Mouse (Mus musculus) liver, embryonic 11.5 days (tissue): ENCODE data around the gene Catsper4. TPM values are rescaled to one million over a fixed set of nuclear protein-coding genes. Genes with fewer than 3 reads are reported as not detected.

ENCODE experiments used
- ATAC-seq: fragments of 200-750 bp; cut with Nextera tagmentation; replicated peaks from 2 replicates; pipeline ENCODE4 v1.8.0; 2017; ENCODE audit warnings: moderate number of reproducible peaks, mild to moderate bottlenecking, moderate TSS enrichment, moderate library complexity; ENCODE audit not compliant: low FRiP score
- DNase-seq: peaks from one replicate; pipeline ENCODE4 v3.0.0-alpha.2; 2017; ENCODE audit warnings: low spot score
- H3K27ac ChIP-seq: fragments of 300-500 bp; sonication (generic); 2 replicates; pipeline ENCODE4 v1.5.1; 2014; ENCODE audit warnings: mild to moderate bottlenecking, low read depth, low read length, control low read depth
- H3K27me3 ChIP-seq: fragments of 300-500 bp; sonication (generic); replicated peaks from 2 replicates; pipeline ENCODE4 v1.6.1; 2014; ENCODE audit warnings: low read length, mixed read lengths; ENCODE audit not compliant: control insufficient read depth, insufficient read depth
- H3K36me3 ChIP-seq: fragments of 300-500 bp; sonication (generic); 2 replicates; pipeline ENCODE4 v1.6.1; 2014; ENCODE audit warnings: mild to moderate bottlenecking, low read length, moderate library complexity, mixed read lengths; ENCODE audit not compliant: control insufficient read depth, insufficient read depth
- H3K4me1 ChIP-seq: fragments of 300-500 bp; sonication (generic); replicated peaks from 2 replicates; pipeline ENCODE4 v1.6.1; 2014; ENCODE audit warnings: low read length, mixed read lengths; ENCODE audit not compliant: control insufficient read depth, insufficient read depth
- H3K4me2 ChIP-seq: fragments of 300-500 bp; sonication (generic); 2 replicates; pipeline ENCODE4 v1.6.1; 2014; ENCODE audit warnings: mild to moderate bottlenecking, control low read depth, moderate library complexity
- H3K4me3 ChIP-seq: fragments of 300-500 bp; sonication (generic); 2 replicates; pipeline ENCODE4 v1.5.1; 2014; ENCODE audit warnings: low read depth, low read length, control low read depth
- H3K9ac ChIP-seq: fragments of 300-500 bp; sonication (generic); 2 replicates; pipeline ENCODE4 v1.6.1; 2014; ENCODE audit warnings: low read depth, low read length, control low read depth
- H3K9me3 ChIP-seq: fragments of 300-500 bp; sonication (generic); 2 replicates; pipeline ENCODE4 v1.6.1; 2016; ENCODE audit warnings: low read length, inconsistent platforms, mixed read lengths; ENCODE audit not compliant: control insufficient read depth
- WGBS: fragments of 180-500 bp; shearing (Covaris S2); extraction: QIAGEN DNeasy Blood & Tissue Kit; methylation state at CpG from one replicate; pipeline ENCODE4 v1.1.7; 2014; 5-methylcytosine and 5-hydroxymethylcytosine counted together
- polyA plus RNA-seq: library from polyadenylated mRNA; unstranded; fragments of >200 nt; fragmentation: Nextera tagmentation; extraction: Ambion mirVana; gene quantifications from 2 replicates; pipeline ENCODE4 v1.2.1, GENCODE M21; 2014

Catsper4 gene
- polyA plus RNA-seq, 1 experiment from 2014 or later = not detected

GRCm38 (mm10) chr4:134245148-134245843 is 18.1 kb upstream of the Catsper4 start, which contains the start of gene Zfp593:
Gene Zfp593, minus strand, starts transcription at chr4:134245592.
- ATAC-seq (peak; percentile 75), DNase-seq (peak; percentile 96)
- H3K36me3 ChIP-seq = no peaks in the 10 kb centered on the region
- peak within 1 kb of the TSS; percentile 85 for H3K4me3 ChIP-seq
- peaks cover 42% of the 10 kb centered on the region for H3K27me3 ChIP-seq
- H3K9ac ChIP-seq = peak within 1 kb of the TSS; percentile 85
- under 1% methylated on average over 60 of the region's 60 CpGs for WGBS
- H3K9me3 ChIP-seq = no peaks in the 10 kb centered on the region
- H3K4me1 ChIP-seq = peaks cover 22% of the 10 kb centered on the region
- no peak within 1 kb of the TSS for H3K27ac ChIP-seq
- peak within 1 kb of the TSS; percentile 69 for H3K4me2 ChIP-seq

- Histone ChIP-seq H3K4me2 (peak within 1 kb of the TSS; percentile 69), H3K9me3 (no peaks in the 10 kb centered on the region), H3K27me3 (peaks cover 27% of the 10 kb centered on the region), H3K36me3 (no peaks in the 10 kb centered on the region), H3K9ac (no peak within 1 kb of the TSS), H3K27ac (no peak within 1 kb of the TSS), H3K4me1 (peaks cover 12% of the 10 kb centered on the region), H3K4me3 (peak within 1 kb of the TSS; percentile 85)
- no peak for DNase-seq
- no peak for ATAC-seq
- 90% methylated on average over 17 of the region's 17 CpGs for WGBS
Measured at GRCm38 (mm10) chr4:134243516-134244250, 16.5 kb upstream of the Catsper4 start, which contains the start of gene E130218I03Rik. Gene E130218I03Rik, plus strand, starts transcription at chr4:134243662.

- DNase-seq (no peak), ATAC-seq (no peak)
- Histone ChIP-seq H3K27ac (no peak overlapping the region), H3K9ac (no peak overlapping the region), H3K4me1 (peaks cover 8% of the 10 kb centered on the region), H3K9me3 (no peaks in the 10 kb centered on the region), H3K4me3 (peak overlapping the region; percentile 23; the same call in 1 of the 2 replicates), H3K36me3 (no peaks in the 10 kb centered on the region), H3K4me2 (peak overlapping the region; percentile 53), H3K27me3 (peaks cover 21% of the 10 kb centered on the region)
- WGBS = 12% methylated on average over 10 of the region's 10 CpGs
Measured at GRCm38 (mm10) chr4:134238686-134239085, 11.5 kb upstream of the Catsper4 start.

GRCm38 (mm10) chr4:134238279-134238651 is 11.1 kb upstream of the Catsper4 start, which contains the start of gene Cnksr1:
Gene Cnksr1, minus strand, starts transcription at chr4:134238399.
- H3K4me1 ChIP-seq = peaks cover 8% of the 10 kb centered on the region
- H3K4me3 ChIP-seq = peak within 1 kb of the TSS; percentile 23
- DNase-seq (no peak), ATAC-seq (no peak)
- WGBS = 4% methylated on average over 18 of the region's 18 CpGs
- peaks cover 21% of the 10 kb centered on the region for H3K27me3 ChIP-seq
- H3K4me2 ChIP-seq = peak within 1 kb of the TSS; percentile 53
- no peak within 1 kb of the TSS for H3K27ac ChIP-seq
- H3K9ac ChIP-seq = no peak within 1 kb of the TSS
- H3K36me3 ChIP-seq = no peaks in the 10 kb centered on the region
- H3K9me3 ChIP-seq = no peaks in the 10 kb centered on the region

- Histone ChIP-seq H3K4me2 (peak overlapping the region; percentile 53), H3K9me3 (no peaks in the 10 kb centered on the region), H3K4me1 (peaks cover 8% of the 10 kb centered on the region), H3K9ac (no peak overlapping the region), H3K27ac (no peak overlapping the region), H3K4me3 (peak overlapping the region; percentile 23), H3K27me3 (peaks cover 25% of the 10 kb centered on the region), H3K36me3 (no peaks in the 10 kb centered on the region)
- DNase-seq (no peak), ATAC-seq (no peak)
- 23% methylated on average over 19 of the region's 19 CpGs for WGBS
Measured at GRCm38 (mm10) chr4:134237582-134238278, 10.5 kb upstream of the Catsper4 start.

GRCm38 (mm10) chr4:134234876-134235275 is 7.7 kb upstream of the Catsper4 start:
- Histone ChIP-seq H3K9me3 (no peaks in the 10 kb centered on the region), H3K36me3 (no peaks in the 10 kb centered on the region), H3K9ac (no peak overlapping the region), H3K4me2 (no peak overlapping the region), H3K4me1 (peaks cover 8% of the 10 kb centered on the region), H3K27me3 (peaks cover 26% of the 10 kb centered on the region), H3K4me3 (no peak overlapping the region), H3K27ac (no peak overlapping the region)
- ATAC-seq (no peak), DNase-seq (no peak)
- 68% methylated on average over 5 of the region's 5 CpGs for WGBS

GRCm38 (mm10) chr4:134230431-134230830 is 3.2 kb upstream of the Catsper4 start:
- DNase-seq = no peak
- no peak overlapping the region for H3K4me3 ChIP-seq

GRCm38 (mm10) chr4:134222793-134223600 is 4.2 kb downstream of the Catsper4 start:
- no peaks in the 10 kb centered on the region for H3K36me3 ChIP-seq
- no peaks in the 10 kb centered on the region; the same call in 1 of the 2 replicates for H3K4me1 ChIP-seq
- no peak overlapping the region for H3K4me2 ChIP-seq
- no peak overlapping the region for H3K27ac ChIP-seq
- WGBS = 54% methylated on average over 11 of the region's 11 CpGs
- H3K27me3 ChIP-seq = no peaks in the 10 kb centered on the region
- ATAC-seq (peak; percentile 29; the same call in 1 of the 2 replicates), DNase-seq (no peak)
- H3K9me3 ChIP-seq = no peaks in the 10 kb centered on the region
- no peak overlapping the region for H3K4me3 ChIP-seq
- no peak overlapping the region for H3K9ac ChIP-seq

More at GRCm38 (mm10) chr4:134230431-134230830, 3.2 kb upstream of the Catsper4 start:
- ATAC-seq = no peak
- Histone ChIP-seq H3K9ac (no peak overlapping the region), H3K36me3 (no peaks in the 10 kb centered on the region), H3K27me3 (peaks cover 9% of the 10 kb centered on the region), H3K4me2 (no peak overlapping the region), H3K9me3 (no peaks in the 10 kb centered on the region), H3K4me1 (no peaks in the 10 kb centered on the region), H3K27ac (no peak overlapping the region)
- WGBS = 43% methylated on average over 8 of the region's 8 CpGs
